Mouse (Mus musculus) cerebellum, adult 2 months (tissue): ENCODE measurements around the gene Brca2. TPM values are rescaled to one million over a fixed set of nuclear protein-coding genes. Genes with fewer than 3 reads are reported as not detected.

Source experiments
- DNase-seq, 2 experiments: peaks; one replicate each; pipeline ENCODE4 v3.0.0; 2021
- H3K27ac ChIP-seq: fragments of 200-500 bp; 2 replicates; pipeline ENCODE4 v1.5.1; 2012; ENCODE audit warnings: low read length, control low read depth, inconsistent platforms; ENCODE audit not compliant: insufficient read depth
- H3K27me3 ChIP-seq: fragments of 200-500 bp; 2 replicates; pipeline ENCODE4 v1.6.1; 2012; ENCODE audit warnings: inconsistent platforms, mild to moderate bottlenecking, low read length, moderate library complexity; ENCODE audit not compliant: control insufficient read depth, insufficient read depth
- H3K4me1 ChIP-seq: fragments of 200-500 bp; 2 replicates; pipeline ENCODE4 v1.6.1; 2011; ENCODE audit warnings: low read length; ENCODE audit not compliant: control insufficient read depth, insufficient read depth
- H3K4me3 ChIP-seq: fragments of 200-500 bp; replicated peaks from 2 replicates; pipeline ENCODE3; 2011; ENCODE audit warnings: mild to moderate bottlenecking, low read depth, low read length, control low read depth; ENCODE audit not compliant: insufficient read depth
- CTCF ChIP-seq: fragments of 200-500 bp; IDR thresholded peaks from 2 replicates; pipeline ENCODE4 v1.5.1; 2011; ENCODE audit warnings: low read depth, mild to moderate bottlenecking, control low read depth, low read length, moderate library complexity, borderline replicate concordance; ENCODE audit not compliant: insufficient read depth
- POLR2A ChIP-seq: fragments of 200-500 bp; IDR thresholded peaks from 2 replicates; pipeline ENCODE4 v1.6.1; 2011; ENCODE audit warnings: low read length, control low read depth, borderline replicate concordance; ENCODE audit not compliant: insufficient read depth
- WGBS: fragments of 180-500 bp; shearing (Covaris S2); methylation state at CpG from one replicate; pipeline ENCODE4 v1.1.7; 2018; 5-methylcytosine and 5-hydroxymethylcytosine counted together
- polyA plus RNA-seq: library from polyadenylated mRNA; depleted of rRNA; stranded (reverse); fragments of >200 nt; gene quantifications from 2 replicates; pipeline ENCODE4 v1.2.3, GENCODE M21; 2012

The Brca2 gene
- polyA plus RNA-seq, 1 experiment: 7.1 TPM

DNA sequence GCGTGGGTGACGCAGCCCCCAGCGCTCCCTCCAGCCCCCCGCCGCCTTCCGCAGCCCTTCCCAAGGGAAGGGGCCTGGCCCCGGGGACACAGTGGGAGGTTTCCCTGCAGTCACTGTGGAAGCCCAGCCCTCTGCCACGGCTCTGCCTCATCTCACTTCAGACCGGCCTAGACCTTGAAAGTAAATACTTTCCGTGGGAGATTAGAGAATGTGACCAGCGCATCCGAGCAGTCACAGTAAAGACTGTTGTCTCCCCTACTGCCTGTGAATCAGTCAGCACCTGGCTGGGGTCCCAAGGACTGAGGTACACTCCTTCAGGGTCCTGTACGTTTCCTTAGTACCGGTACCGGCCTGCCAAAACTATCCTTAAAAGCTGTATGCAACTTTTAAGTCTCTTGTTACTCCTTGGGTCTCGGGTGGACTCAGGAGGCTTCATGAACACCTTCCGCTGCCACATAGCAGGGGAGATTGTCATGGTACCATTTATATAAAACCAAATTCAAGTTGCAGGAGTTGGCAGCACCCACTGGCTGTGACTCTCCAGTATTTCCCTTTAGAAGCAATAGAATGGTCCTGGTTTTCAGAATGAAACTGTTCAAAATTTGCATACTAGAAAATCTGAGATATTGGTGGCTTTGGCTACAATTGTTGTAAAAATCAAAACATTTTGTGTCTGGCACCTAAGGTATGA is 72.4 kb downstream of the Brca2 start:
- WGBS: 6% methylated on average over 17 of the region's 17 CpGs
- no peak for DNase-seq

DNA sequence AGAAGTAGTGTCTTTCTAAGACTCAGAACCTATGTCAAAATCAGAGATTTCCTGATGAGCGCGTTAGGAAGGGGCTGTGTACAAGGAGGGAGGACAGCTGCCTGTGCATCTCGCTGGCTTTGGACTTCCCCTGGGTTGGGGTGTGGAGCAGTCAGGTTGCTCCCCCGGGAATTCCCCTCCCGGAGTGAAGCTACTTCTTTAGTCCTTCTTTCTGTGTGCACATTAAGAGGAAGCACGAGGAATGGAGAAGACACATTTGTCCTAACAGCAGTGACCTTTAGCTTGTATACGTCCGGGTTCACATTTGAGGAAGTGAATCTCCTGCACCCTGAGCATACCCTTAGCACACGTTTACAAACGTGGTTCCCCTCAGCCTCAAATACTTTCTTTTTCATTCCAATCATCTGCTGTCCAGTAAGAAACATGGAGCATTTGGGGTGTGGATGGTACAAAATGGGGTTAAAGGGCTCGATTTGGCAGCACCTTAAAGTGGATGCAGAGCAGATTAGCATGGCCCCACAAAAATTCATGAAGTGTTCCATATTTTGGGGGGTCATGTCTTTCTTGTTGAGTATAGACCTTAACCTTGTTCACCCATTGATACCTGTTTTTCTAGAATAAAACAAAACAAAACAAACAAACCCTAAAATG is 73.1 kb downstream of the Brca2 start:
- WGBS: 62% methylated on average over 11 of the region's 11 CpGs
- H3K27ac ChIP-seq: no peak overlapping the region
- no peak for TF ChIP-seq POLR2A
- no peak for TF ChIP-seq CTCF
- no peak for DNase-seq
- H3K27me3 ChIP-seq: no peaks in the 10 kb centered on the region
- H3K4me3 ChIP-seq: no peak overlapping the region
- 0 out of 2 replicates have a peak, but pooled peaks cover 4% of the 10 kb centered on the region for H3K4me1 ChIP-seq

More for the DNA sequence above, 72.4 kb downstream of the Brca2 start:
- TF ChIP-seq POLR2A (no peak), CTCF (no peak)
- Histone ChIP-seq H3K4me3 (peak overlapping the region; percentile 80), H3K27me3 (no peaks in the 10 kb centered on the region), H3K27ac (0 out of 2 replicates have a peak overlapping the region, but pooled peaks have one; percentile 39), H3K4me1 (0 out of 2 replicates have a peak, but pooled peaks cover 4% of the 10 kb centered on the region)

DNA sequence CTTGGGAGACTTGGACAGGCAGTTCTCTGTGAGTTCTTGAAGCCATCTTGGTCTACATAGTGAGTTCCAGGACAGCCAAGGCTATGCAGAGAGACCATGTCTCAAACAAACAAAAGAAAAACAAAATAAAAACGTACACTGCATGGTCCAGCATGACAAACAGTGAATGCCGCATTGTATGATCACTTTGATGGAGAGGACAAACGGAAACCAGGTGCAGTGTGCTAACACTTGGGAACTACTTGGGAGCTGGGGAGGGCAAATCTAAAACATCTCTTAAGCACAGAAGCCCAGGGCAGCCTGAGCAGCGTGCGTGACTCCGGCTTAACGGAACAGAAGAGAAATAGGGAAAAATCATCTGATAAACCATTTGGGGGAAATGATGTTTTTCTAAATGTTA is 74.7 kb downstream of the Brca2 start, which contains the start of gene N4bp2l1:
Gene N4bp2l1 (minus strand): TSS at position 101 of the 400 bp plus-strand sequence.
- no peak within 1 kb of the TSS for H3K4me3 ChIP-seq
- WGBS: 94% methylated on average over 7 of the region's 7 CpGs
- H3K4me1 ChIP-seq: 0 out of 2 replicates have a peak, but pooled peaks cover 2% of the 10 kb centered on the region
- TF ChIP-seq CTCF (no peak), POLR2A (no peak)
- H3K27me3 ChIP-seq: no peaks in the 10 kb centered on the region
- no peak within 1 kb of the TSS for H3K27ac ChIP-seq
- DNase-seq: no peak

DNA sequence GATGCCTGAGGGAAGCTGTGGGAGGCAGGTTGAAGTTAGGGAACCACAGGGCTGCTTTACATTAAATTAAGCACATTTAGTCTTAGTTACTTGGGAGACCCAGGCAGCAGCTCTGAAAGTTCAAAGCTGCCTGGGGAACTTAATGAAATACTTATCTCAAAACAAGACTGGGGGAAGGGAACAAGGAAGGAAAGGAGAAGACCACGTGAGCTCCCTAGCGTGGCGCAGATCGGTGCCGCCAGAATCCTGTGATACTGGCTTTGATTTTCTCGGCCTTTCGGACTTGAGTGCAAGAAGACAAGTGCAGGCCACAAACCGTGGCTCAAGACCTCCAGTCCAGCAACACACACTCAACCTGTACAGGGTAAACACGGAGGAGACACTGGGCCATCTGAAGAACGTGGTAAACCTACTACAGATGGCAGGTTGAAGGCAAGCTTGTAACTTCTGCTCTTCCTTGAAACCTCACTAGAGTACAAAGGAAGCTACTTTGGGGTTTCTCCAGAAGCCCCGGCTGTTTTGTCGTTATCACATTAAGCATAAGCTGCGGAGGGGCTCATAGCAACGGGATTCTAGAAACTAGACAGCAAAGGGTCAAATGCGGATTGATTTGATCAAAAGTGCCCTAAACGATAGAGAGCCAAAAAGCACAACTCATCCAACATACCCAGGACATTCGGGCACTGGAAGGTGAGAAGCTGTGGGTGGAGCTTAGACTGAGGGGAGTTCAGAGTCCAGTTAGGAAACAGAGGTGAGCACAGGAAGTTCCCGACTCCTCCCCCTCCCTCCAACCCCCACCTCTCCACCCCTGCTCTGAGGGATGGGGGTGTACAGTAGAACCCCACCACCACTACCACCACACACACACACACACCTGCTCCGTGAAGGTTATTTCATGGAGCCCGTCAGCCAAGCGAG is 76.0 kb downstream of the Brca2 start:
- 79% methylated on average over 21 of the region's 21 CpGs for WGBS
- no peaks in the 10 kb centered on the region for H3K4me1 ChIP-seq
- H3K4me3 ChIP-seq: no peak overlapping the region
- DNase-seq: no peak
- no peak overlapping the region for H3K27ac ChIP-seq
- TF ChIP-seq POLR2A (no peak), CTCF (no peak)
- H3K27me3 ChIP-seq: no peaks in the 10 kb centered on the region

DNA sequence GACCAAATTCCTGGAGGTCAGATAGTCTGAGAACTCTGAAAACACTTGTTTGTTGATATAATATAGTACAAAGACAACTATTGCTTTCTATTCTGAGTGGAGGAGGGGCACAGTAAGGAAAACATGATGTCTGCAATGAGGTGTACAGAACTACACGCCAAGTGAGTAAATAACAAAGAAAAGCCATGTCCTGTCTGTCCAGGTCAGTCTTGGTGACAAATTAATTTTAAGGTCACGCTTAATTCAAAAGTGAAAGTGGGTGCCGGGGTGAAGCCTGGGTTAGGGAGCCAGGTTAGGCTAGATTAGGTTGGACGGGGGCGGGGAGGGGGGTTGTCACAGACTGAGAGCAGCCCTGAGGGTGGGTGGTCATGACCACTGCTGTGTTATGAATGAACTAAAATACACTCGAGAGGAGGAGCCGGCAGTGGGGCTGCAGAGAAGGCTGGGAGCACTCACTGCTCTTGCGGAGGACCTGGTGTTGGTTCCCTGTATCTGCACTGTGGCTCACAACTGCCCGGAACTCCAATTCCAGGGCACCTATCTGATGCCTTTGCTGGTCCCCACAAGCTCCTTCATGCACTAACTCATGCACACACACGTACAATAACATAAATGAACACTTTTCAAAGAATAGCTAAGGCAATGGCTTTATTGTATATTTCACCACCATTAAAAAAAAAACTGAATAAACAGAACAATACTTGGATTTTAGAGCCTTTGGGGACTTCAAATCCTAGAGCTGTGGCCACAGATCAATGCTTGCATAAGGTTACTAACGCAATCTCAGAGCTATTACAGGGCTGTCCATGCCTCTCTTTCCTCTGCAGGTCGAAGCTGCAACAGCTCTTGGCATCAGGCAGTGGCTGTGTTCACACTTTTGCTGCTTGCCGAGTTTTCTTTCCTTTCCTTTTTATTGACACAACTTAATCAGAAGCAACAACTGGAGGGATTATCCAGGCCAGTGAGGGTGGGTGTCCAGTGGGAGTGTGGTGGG is 77.2 kb downstream of the Brca2 start:
- no peak for TF ChIP-seq POLR2A
- TF ChIP-seq CTCF: no peak
- 68% methylated on average over 13 of the region's 13 CpGs for WGBS
- DNase-seq: no peak

DNA sequence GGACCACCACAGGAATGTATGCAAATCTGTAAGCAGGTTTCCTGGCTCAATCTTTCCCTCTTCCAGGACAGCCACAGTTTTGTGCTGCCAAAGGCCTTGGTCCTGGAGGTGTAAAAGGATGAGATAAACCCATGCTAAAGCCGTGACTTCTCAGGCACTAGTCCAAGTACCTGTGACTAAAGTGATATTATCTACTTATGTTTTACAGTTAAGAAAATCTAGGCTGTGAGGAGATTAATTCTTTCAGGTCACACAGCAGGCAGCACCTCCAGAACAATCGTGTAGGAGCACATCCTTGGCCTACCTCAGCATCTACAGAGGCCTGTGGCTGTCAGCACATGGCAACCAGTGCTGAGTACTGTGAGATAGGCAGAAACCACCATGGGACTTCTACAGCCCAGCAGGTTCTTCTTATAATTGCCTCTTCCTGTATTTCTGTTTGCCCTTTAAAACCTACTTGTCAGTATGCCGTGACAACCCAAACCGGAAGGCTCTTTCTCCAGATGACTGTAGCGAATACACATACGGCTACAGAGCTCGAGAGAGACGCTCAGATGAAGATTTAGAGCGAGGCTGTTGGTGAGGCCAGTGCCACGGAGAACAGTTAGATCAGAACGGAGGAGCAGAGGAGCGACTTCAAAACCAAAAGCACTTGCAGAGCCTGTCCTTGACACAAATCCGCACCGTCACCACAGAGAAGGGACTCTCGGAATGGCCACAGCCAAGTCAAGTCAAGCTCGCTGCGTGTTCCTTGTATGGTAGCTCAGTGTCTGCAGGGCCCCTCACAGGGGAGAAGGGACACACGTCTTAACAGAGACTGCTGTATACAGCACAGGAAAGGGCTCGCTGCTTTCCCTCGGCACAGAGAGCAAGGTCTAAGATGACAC is 78.4 kb downstream of the Brca2 start:
- 76% methylated on average over 20 of the region's 20 CpGs for WGBS
- Histone ChIP-seq H3K4me3 (no peak overlapping the region), H3K27me3 (no peaks in the 10 kb centered on the region), H3K4me1 (no peaks in the 10 kb centered on the region), H3K27ac (no peak overlapping the region)
- no peak for TF ChIP-seq POLR2A
- no peak for TF ChIP-seq CTCF
- no peak for DNase-seq

More for the DNA sequence above, 77.2 kb downstream of the Brca2 start:
- H3K4me3 ChIP-seq: no peak overlapping the region
- H3K4me1 ChIP-seq: no peaks in the 10 kb centered on the region
- H3K27me3 ChIP-seq: no peaks in the 10 kb centered on the region
- H3K27ac ChIP-seq: no peak overlapping the region
